Mouse (Mus musculus) v-Abl transformed pro-B cells (cell line): Measurements from ENCODE around the gene Apobec2.

Source experiments
- in situ Hi-C, 2 experiments: fragments of 400-800 bp; cut with MboI; formaldehyde crosslinking; loops; one replicate each; pipeline ENCODE4 v1.15.1; 2025; ENCODE audit not compliant: unreplicated experiment in 2 of 2

The Apobec2 gene

GRCm38 (mm10) chr17:48411241-48411640 is 21.5 kb downstream of the Apobec2 start:
- in situ Hi-C loops = loop anchor here (5.0 to 25.0 kb wide), 9 partner anchors 56 to 1776 kb away; partner anchors contain the start of genes Rftn1 (in 1 of the 2) and Ubr2 (in 1 of the 2)

DNA sequence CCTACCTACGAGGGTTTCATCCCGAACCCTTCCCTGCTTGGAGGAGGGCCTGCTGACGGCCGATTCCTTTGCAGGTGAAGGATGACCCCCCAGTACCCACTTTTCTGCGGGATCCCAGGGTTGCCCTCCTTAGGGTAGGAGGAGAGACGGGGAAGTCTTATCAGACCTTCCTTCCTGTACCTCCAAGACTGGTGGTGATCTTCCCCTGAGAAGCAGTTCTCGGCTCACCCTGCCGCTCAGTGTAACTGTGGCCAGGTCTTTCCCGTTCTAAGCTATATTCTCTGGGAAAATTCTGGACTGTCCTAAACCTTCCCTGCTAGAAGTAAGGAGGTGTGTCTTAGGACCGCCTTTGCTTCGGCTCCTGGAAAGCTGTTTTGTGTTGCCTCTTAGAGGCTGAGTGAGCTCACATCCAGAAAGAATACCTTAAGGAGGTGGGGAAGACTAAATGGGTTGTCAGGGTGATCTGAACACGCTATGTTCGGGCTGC is 22.4 kb downstream of the Apobec2 start:
- in situ Hi-C loops = loop anchor here (5.0 to 25.0 kb wide), 9 partner anchors 57 to 1777 kb away; partner anchors contain the start of genes Rftn1 (in 1 of the 2) and Ubr2 (in 1 of the 2)

- in situ Hi-C loops = loop anchor here (5.0 to 25.0 kb wide), 11 partner anchors 58 to 1778 kb away; partner anchors contain the start of genes Rftn1 (in 1 of the 2) and Ubr2 (in 1 of the 2)
Observed at GRCm38 (mm10) chr17:48409380-48410298, 23.1 kb downstream of the Apobec2 start, which contains the start of the genes Nfya and Oard1. TSS of gene Nfya (minus strand) at chr17:48409906. TSS of gene Oard1 (plus strand) at chr17:48410014.

- in situ Hi-C loops = loop anchor here (10.0 to 25.0 kb wide), 4 partner anchors 304 to 1779 kb away; partner anchors contain the start of genes Rftn1 (in 1 of the 2) and Ubr2 (in 1 of the 2)
Observed at GRCm38 (mm10) chr17:48408526-48409291, 24.0 kb downstream of the Apobec2 start.

DNA sequence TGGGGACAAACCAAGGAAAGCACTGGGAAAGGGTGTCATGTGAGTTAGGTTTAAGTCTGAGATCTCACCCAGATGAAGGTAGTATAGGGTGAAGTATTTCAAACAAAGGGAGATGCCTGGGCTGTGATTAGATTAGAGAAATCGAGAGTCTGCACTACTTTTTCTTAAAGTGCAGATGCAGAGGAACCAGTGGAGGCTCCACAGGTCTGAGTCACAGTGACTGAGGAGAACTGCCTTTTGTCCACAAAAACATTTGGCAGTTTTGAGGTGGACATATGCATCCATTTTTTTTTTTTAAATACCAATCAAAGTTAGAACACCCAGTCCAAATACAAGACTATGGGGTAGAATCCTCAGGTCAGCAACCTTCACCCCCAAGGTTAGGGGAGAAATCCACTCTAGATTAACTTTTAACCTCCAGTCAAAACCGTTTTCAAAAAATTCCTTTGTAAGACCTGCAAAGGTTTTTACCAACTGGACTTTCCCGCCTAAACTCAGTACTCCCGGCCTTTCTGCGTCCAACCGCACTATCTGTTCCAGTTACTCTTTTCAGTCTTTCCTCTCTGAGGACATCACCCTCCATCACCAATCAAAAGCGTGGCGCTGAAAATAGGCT is 24.7 kb downstream of the Apobec2 start:
- in situ Hi-C loops = loop anchor here (10.0 to 25.0 kb wide), 4 partner anchors 303 to 1779 kb away; partner anchors contain the start of genes Rftn1 (in 1 of the 2) and Ubr2 (in 1 of the 2)

DNA sequence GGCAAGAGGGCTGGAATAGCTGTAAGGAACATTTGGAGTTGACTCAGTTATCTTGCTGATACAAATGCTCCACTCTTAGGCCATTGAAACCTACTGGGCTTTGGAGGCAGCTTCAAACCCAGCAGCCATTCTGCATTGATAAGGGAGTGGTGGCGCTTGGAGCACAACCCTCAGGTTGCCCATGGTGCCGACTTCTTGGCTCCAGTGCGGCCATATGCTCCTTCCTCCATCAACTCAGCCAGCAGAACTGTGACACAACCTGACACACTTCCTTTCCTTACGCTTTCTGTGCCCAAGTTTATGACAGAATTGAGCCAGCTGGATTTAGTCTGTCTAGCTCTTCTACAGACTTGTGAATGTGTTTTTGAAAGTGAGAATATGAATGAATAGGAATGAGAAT is 25.6 kb downstream of the Apobec2 start:
- in situ Hi-C loops = loop anchor here (10.0 to 25.0 kb wide), 4 partner anchors 302 to 1780 kb away; partner anchors contain the start of genes Rftn1 (in 1 of the 2) and Ubr2 (in 1 of the 2)

- in situ Hi-C loops = loop anchor here (10.0 to 25.0 kb wide), 4 partner anchors 300 to 1783 kb away; partner anchors contain the start of genes Rftn1 (in 1 of the 2) and Ubr2 (in 1 of the 2)
Observed at GRCm38 (mm10) chr17:48404706-48405105, 28.0 kb downstream of the Apobec2 start.

GRCm38 (mm10) chr17:48403848-48404247 is 28.9 kb downstream of the Apobec2 start:
- in situ Hi-C loops = loop anchor here (10.0 to 25.0 kb wide), 4 partner anchors 299 to 1783 kb away; partner anchors contain the start of genes Rftn1 (in 1 of the 2) and Ubr2 (in 1 of the 2)

GRCm38 (mm10) chr17:48402751-48403150 is 30.0 kb downstream of the Apobec2 start:
- in situ Hi-C loops = loop anchor here (10.0 to 25.0 kb wide), 4 partner anchors 298 to 1785 kb away; partner anchors contain the start of genes Rftn1 (in 1 of the 2) and Ubr2 (in 1 of the 2)

- in situ Hi-C loops = loop anchor here (10.0 to 25.0 kb wide), 4 partner anchors 297 to 1786 kb away; partner anchors contain the start of genes Rftn1 (in 1 of the 2) and Ubr2 (in 1 of the 2)
Observed at GRCm38 (mm10) chr17:48401710-48402109, 31.0 kb downstream of the Apobec2 start.

GRCm38 (mm10) chr17:48392616-48393015 is 40.1 kb downstream of the Apobec2 start:
- in situ Hi-C loops = no loop called here

DNA sequence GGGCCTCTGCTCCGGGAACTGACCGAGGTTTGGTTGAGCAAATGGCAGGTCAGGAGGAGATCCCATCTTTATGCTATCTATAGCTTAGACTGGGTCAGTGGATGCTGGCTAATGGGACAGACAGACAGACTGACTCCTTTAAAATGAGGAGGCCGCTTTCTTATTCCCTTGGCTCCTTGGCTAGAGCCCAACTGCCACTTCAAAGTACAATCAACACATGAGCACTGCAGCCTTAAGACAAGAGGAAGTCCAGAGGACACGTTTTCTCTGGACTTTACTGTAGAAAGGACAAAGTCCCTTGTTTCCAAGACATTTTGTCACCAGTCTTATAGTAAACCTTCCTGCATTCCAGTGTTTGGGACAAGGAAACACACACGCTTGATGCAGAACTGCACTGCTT is 41.3 kb downstream of the Apobec2 start:
- in situ Hi-C loops = no loop called here

DNA sequence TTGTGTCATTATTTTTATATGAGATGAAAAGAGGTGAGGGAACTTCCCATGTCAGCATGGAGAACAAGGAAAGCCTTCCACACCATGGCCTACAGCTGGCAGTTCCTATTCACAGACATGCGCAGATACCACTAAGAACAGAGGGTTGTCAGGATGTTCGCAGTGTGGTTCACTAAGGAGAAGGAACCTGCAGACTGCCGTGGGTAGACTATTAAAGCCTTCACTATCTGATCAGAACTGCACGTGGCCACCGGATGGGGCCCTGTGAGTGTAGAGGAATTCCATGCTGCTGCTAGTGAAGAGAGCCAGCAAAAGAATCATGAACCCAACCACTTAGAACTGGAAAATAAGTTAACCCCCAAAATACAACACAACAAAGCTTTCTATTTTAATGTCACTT is 43.3 kb downstream of the Apobec2 start:
- in situ Hi-C loops = no loop called here

DNA sequence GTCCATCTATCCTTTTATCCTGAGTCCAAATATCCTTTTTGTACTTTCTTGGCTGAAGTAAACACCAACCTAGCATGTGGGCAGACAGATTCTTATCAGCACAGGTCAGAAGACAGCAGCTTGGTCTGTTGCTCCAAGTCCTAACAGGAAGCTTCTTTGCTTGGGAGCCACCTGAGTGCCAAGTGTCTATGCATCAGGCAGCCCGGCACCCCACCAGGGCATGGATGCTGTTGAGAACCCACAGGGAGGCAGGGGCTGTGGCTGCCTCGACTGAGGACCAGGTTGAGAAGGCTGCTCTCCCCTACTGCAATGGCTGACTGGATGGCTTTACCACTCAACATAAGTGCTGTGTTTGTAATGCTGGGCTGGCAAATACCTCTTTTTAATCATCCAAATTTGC is 44.1 kb downstream of the Apobec2 start:
- in situ Hi-C loops = no loop called here

- in situ Hi-C loops = no loop called here
Observed at GRCm38 (mm10) chr17:48385786-48386461, 46.8 kb downstream of the Apobec2 start.

- in situ Hi-C loops = no loop called here
Observed at GRCm38 (mm10) chr17:48379050-48379449, 53.7 kb downstream of the Apobec2 start.

DNA sequence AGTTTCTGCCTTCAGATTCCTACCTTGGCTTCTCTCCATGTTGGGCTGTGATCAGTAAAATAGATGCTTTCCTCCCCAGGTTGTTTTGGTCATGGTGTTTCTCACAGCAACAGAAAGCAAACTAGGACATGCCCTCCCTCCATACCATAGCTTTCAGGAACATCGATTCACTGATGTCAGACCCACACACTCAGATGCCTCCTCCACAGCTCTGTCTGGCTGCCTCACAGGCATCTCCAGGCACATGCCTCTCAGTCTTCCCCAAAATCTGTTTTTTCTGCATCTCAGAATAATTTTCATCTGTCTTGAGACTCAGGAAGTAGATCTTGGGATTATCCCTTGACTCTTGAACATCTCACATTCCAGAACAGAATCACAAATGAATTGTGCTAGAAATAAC is 56.6 kb downstream of the Apobec2 start:
- in situ Hi-C loops = no loop called here

GRCm38 (mm10) chr17:48372987-48373386 is 59.7 kb downstream of the Apobec2 start:
- in situ Hi-C loops = no loop called here

DNA sequence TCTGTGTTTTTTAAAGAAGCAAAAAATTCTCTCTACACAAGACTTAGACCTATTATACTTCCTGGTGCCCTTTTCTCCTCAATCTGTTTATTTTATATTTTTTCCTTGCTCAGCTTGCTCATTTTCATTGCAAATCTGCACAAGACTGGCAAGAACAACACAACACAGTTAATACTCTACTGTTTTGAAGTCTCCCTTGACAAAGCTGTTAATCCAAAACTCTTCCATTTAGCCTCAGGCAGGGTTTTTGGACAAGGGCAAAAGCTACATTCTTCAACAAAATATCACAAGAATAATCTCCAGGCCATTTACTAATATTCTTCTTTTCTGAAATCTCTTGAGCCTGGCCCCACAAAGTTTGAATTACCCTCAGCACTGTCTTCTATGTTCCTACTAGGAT is 61.1 kb downstream of the Apobec2 start:
- in situ Hi-C loops = no loop called here
